Mouse (Mus musculus): ENCODE measurements around the gene Trpm7. TPM values are rescaled to one million over a fixed set of nuclear protein-coding genes. Genes with fewer than 3 reads are reported as not detected.

Gene Trpm7
- total RNA-seq, 2 experiments from 2014 or later: 21.7 to 30.7 TPM

- intact Hi-C loops (cut with DNase I): loop anchor here (10.0 kb wide), 1 partner anchor 166 kb away; the partner anchor contains the start of gene Ap4e1
- DNase-seq: no peak
Observed at GRCm38 (mm10) chr2:126838848-126839247, 37.2 kb downstream of the Trpm7 start.

GRCm38 (mm10) chr2:126817414-126817813 is 58.6 kb downstream of the Trpm7 start:
- no peak for DNase-seq

GRCm38 (mm10) chr2:126816644-126817347 is 59.2 kb downstream of the Trpm7 start:
- no peak for DNase-seq
- intact Hi-C loops (cut with DNase I): no loop called here

More at GRCm38 (mm10) chr2:126817414-126817813, 58.6 kb downstream of the Trpm7 start:
- intact Hi-C loops (cut with DNase I): no loop called here

- intact Hi-C loops (cut with DNase I): no loop called here
- DNase-seq: no peak
Observed at GRCm38 (mm10) chr2:126815822-126816221, 60.2 kb downstream of the Trpm7 start.

GRCm38 (mm10) chr2:126801980-126802379 is 74.0 kb downstream of the Trpm7 start:
- intact Hi-C loops (cut with DNase I): no loop called here
- DNase-seq: no peak

- intact Hi-C loops (cut with DNase I): no loop called here
- DNase-seq: no peak
Observed at GRCm38 (mm10) chr2:126798455-126798854, 77.6 kb downstream of the Trpm7 start.

GRCm38 (mm10) chr2:126795708-126796107 is 80.3 kb downstream of the Trpm7 start:
- intact Hi-C loops (cut with DNase I): no loop called here
- no peak for DNase-seq

- intact Hi-C loops (cut with DNase I): loop anchor here (5.0 kb wide), 1 partner anchor 40 kb away; no protein-coding TSS in a partner anchor
- no peak for DNase-seq
Observed at GRCm38 (mm10) chr2:126792611-126793010, 83.4 kb downstream of the Trpm7 start.

GRCm38 (mm10) chr2:126787721-126788342 is 88.2 kb downstream of the Trpm7 start:
- DNase-seq: no peak
- intact Hi-C loops (cut with DNase I): no loop called here

DNA sequence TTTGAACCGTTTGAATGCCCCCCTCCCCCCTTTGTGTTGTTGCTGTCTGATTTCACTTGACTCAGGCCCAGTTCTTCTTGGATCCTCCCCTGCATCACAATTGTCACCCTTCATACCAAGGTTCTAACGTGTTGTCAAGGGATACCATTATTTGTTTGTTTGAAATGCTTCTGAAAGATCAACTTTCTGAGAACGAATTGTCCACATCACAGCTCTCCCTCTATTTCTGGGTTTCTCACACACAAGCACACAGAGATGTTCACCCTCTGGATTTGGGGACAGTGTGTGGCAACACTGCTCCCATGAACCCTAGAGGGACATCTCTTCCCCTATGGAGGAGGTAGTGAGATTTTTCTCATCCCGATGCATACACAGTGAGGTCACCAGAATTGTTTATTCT is 92.7 kb downstream of the Trpm7 start, which contains the start of gene Usp50:
Gene Usp50, minus strand, starts transcription at position 101 of the 400 bp plus-strand sequence.
- no peak for DNase-seq
- intact Hi-C loops (cut with DNase I): loop anchor here (5.0 kb wide), 1 partner anchor 186 kb away; no protein-coding TSS in a partner anchor

GRCm38 (mm10) chr2:126782433-126782832 is 93.6 kb downstream of the Trpm7 start:
- intact Hi-C loops (cut with DNase I): loop anchor here (5.0 kb wide), 1 partner anchor 185 kb away; no protein-coding TSS in a partner anchor
- peak in 1 of 2 experiments; percentile 50 for DNase-seq

DNA sequence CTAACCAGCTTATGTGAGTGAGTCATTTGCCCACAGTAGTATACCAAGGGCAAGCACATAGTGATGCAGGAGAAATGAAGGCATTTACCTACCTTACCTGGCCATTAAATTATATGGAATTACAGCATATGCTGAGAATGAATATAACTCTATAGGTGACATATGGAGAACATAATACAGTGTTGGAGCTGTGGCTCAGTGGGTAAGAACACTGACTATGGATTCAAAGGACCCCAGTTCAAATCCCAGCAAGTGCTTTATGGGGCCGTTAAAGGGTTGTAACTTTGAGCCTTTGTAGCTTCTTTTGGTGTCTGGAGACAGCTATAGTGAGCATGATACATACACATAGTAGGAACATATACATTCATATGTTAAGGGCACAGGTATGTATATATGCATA is 94.6 kb downstream of the Trpm7 start:
- intact Hi-C loops (cut with DNase I): loop anchor here (5.0 kb wide), 1 partner anchor 184 kb away; no protein-coding TSS in a partner anchor

DNA sequence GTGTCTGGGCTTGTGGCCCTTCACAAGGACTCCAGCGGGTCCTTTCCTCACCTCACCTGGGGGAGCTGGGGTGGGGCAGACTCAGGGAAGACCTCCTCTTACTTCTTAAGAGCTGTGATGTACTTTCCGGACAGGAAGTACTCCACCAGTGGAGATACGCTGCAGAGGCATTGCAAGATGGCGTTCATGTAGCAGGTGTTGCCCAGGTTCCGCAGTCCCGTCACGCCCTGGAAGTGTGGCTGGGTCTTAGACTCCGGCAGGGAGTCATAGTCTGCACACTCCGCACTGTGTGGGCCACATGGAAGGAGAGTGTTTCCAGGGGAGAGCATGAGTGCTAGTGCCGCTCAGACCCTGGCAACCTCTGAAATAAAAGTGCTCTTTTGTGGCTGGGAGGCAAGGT is 95.7 kb downstream of the Trpm7 start:
- intact Hi-C loops (cut with DNase I): loop anchor here (5.0 kb wide), 1 partner anchor 183 kb away; no protein-coding TSS in a partner anchor
- no peak for DNase-seq

More for the DNA sequence above, 94.6 kb downstream of the Trpm7 start:
- DNase-seq: no peak

DNA sequence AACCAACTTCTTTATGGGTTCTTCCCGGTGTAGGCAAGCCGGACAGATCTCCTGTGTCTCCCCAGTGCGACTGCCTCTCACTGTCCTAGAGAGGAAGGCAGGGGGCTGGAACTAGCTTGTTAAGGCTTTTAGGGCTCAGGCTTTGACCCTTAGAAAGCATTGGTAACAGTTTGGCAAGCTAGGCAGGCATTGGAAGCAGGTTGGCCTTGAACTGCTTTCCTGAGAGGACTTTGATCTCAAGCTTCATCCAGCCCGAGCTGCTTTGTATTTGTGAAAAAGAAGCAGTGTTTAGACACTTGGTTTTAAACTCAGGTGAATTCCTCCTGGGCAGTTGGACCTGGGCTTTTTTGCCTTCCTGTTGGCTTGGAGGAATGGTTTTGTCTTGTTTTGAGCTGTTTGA is 97.2 kb downstream of the Trpm7 start:
- intact Hi-C loops (cut with DNase I): no loop called here
- DNase-seq: no peak

DNA sequence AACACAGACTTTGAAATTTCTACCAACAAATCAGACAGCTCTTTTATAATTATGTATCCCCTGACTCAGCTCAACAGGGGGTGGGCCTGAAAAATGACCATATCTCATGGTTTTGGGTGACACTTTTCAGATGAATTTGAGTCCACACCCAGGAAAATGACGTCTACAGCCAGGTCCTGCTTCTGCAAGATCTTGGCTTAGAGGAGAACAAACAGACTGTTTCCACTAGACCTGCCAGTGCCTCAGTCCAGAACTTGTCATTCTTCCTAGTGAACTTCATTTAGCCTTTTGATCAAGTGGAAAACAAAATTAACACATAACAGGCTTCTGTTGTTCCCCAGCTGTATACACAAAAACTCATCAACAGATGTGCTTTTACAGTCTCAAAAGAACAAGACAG is 99.6 kb downstream of the Trpm7 start:
- intact Hi-C loops (cut with DNase I): no loop called here
- no peak for DNase-seq

DNA sequence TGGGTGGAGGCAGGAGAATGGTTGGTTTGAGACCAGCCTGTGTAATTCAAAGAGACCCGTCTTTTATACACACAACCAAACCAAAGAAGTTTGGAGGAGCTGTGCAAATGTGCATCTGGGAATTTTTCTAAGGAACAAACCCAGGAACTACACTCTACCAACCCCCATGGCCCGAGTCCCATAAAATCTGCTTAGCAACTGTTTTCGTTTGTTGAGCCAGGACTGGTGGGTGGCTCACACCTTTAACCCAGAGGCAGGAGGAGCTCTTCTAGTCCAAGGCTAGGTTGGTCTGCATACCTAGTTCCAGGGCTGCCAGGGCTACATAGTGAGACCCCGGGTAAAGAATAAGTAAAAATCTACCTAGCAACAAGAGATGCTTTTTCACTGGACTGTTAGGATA is 100.1 kb downstream of the Trpm7 start:
- intact Hi-C loops (cut with DNase I): no loop called here
- DNase-seq: no peak

DNA sequence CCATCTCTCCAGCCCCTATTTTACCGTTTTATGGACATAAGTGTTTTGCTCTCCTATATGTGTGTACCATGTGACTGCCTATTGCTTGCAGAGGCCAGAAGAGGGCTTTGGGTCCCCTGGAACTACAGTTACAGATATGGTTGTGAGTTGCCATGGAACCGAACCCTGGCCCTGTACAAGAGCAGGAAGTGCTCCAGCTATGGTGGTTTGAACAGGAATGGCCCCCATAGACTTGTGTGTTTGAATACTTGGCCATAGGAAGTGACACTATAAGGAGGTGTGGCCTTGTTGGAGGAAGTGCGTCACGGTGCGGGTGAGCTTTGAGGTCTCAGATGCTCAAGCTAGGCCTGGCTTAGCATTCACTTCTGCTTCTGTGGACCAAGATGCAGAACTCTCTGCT is 103.8 kb downstream of the Trpm7 start:
- no peak for DNase-seq
- intact Hi-C loops (cut with DNase I): no loop called here

GRCm38 (mm10) chr2:126769431-126770181 is 106.4 kb downstream of the Trpm7 start:
- intact Hi-C loops (cut with DNase I): no loop called here

DNA sequence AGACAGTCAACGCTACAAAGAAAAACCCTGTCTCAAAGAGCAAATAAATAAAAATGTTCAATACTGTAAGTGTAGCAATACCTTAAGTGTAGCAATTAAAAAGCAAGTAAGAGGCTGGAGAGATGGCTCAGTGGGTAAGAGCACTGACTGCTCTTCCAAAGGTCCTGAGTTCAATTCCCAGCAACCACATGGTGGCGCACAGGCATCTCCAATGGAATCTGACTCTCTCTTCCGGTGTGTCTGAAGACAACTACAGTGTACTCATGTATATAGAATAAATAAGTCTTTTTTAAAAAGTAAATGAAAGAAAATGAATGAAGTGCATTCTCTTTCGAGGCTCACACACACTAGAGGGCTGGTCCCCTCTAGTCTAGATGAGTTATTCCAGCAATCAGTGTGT is 107.8 kb downstream of the Trpm7 start:
- DNase-seq: no peak
- intact Hi-C loops (cut with DNase I): no loop called here

More at GRCm38 (mm10) chr2:126769431-126770181, 106.4 kb downstream of the Trpm7 start:
- DNase-seq: no peak

DNA sequence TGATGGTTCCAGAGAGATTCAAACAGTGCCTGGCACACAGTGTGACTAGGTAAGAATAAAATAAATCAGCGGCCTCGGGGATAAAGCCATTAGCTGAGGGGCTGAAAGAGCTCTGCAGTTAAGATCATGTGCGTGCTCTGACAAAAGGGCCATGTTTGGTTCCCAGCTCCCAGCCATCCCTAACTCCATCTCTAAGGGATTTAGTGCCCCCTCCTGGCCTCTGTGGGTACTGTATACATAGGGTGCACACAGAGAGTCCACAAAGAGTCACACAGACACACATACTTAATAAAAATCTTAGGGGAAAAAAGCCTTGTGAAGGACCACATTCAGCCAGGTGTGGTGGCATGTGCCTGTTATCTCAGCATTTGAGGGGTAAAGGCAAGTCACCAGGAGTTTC is 108.4 kb downstream of the Trpm7 start:
- DNase-seq: no peak
- intact Hi-C loops (cut with DNase I): no loop called here
